Mouse (Mus musculus) midbrain, embryonic 15.5 days (tissue): ENCODE data around the gene Syde2. TPM values are rescaled to one million over a fixed set of nuclear protein-coding genes. Genes with fewer than 3 reads are reported as not detected.
A peak's percentile ranks its signal among the peaks of the same experiment; 100 is the strongest.

ENCODE experiments used
- ATAC-seq: fragments of 200-750 bp; cut with Nextera tagmentation; replicated peaks from 2 replicates; pipeline ENCODE4 v1.8.0; 2017; ENCODE audit warnings: moderate TSS enrichment
- H3K27ac ChIP-seq: fragments of 300-500 bp; sonication (generic); 2 replicates; pipeline ENCODE4 v1.5.1; 2015; ENCODE audit warnings: mild to moderate bottlenecking, inconsistent platforms
- H3K27me3 ChIP-seq: fragments of 300-500 bp; sonication (generic); replicated peaks from 2 replicates; pipeline ENCODE4 v1.6.1; 2015; ENCODE audit warnings: inconsistent platforms
- H3K36me3 ChIP-seq: fragments of 300-500 bp; sonication (generic); replicated peaks from 2 replicates; pipeline ENCODE4 v1.6.1; 2015; ENCODE audit warnings: inconsistent platforms
- H3K4me1 ChIP-seq: fragments of 300-500 bp; sonication (generic); 2 replicates; pipeline ENCODE4 v1.6.1; 2015; ENCODE audit warnings: inconsistent platforms
- H3K4me2 ChIP-seq: fragments of 300-500 bp; sonication (generic); 2 replicates; pipeline ENCODE4 v1.6.1; 2015; ENCODE audit warnings: inconsistent platforms, mild to moderate bottlenecking, moderate library complexity
- H3K4me3 ChIP-seq: fragments of 300-500 bp; sonication (generic); 2 replicates; pipeline ENCODE4 v1.5.1; 2015; ENCODE audit warnings: mild to moderate bottlenecking, inconsistent platforms
- H3K9ac ChIP-seq: fragments of 300-500 bp; sonication (generic); 2 replicates; pipeline ENCODE4 v1.6.1; 2015; ENCODE audit warnings: mild to moderate bottlenecking, inconsistent platforms
- H3K9me3 ChIP-seq: fragments of 300-500 bp; sonication (generic); 2 replicates; pipeline ENCODE4 v1.6.1; 2016; ENCODE audit warnings: inconsistent platforms
- WGBS: fragments of 180-500 bp; shearing (Covaris S2); methylation state at CpG from one replicate; pipeline ENCODE4 v1.1.7; 2015; ENCODE audit warnings: mixed read lengths; 5-methylcytosine and 5-hydroxymethylcytosine counted together
- polyA plus RNA-seq: library from polyadenylated mRNA; unstranded; fragments of >200 nt; fragmentation: Nextera tagmentation; extraction: Ambion mirVana; gene quantifications from 2 replicates; pipeline ENCODE4 v1.2.1, GENCODE M21; 2015

Syde2 gene
- 0.34 and 0.74 TPM in 2 replicates for polyA plus RNA-seq

GRCm38 (mm10) chr3:145987268-145987969 lies at the start of gene Syde2:
Syde2 (plus strand) TSS chr3:145987870.
- H3K36me3 ChIP-seq: no peaks in the 10 kb centered on the region
- peak within 1 kb of the TSS; percentile 61 for H3K27ac ChIP-seq
- peak within 1 kb of the TSS; percentile 58 for H3K9ac ChIP-seq
- peaks cover 26% of the 10 kb centered on the region for H3K4me1 ChIP-seq
- peaks cover 19% of the 10 kb centered on the region for H3K27me3 ChIP-seq
- peak within 1 kb of the TSS; percentile 84 for H3K4me2 ChIP-seq
- under 1% methylated on average over 64 of the region's 65 CpGs for WGBS
- H3K4me3 ChIP-seq: peak within 1 kb of the TSS; percentile 83
- peak; percentile 93 for ATAC-seq
- H3K9me3 ChIP-seq: no peaks in the 10 kb centered on the region

- peak; percentile 54 for ATAC-seq
- Histone ChIP-seq H3K4me3 (peak overlapping the region; percentile 99), H3K9ac (peak overlapping the region; percentile 93), H3K36me3 (no peaks in the 10 kb centered on the region), H3K27ac (peak overlapping the region; percentile 83), H3K27me3 (no peaks in the 10 kb centered on the region), H3K4me1 (peaks cover 35% of the 10 kb centered on the region), H3K4me2 (peak overlapping the region; percentile 74), H3K9me3 (no peaks in the 10 kb centered on the region)
- WGBS: 19% methylated on average over 49 of the region's 50 CpGs
These were observed 49.0 kb upstream of the Syde2 start for GRCm38 (mm10) chr3:145938405-145939349.

GRCm38 (mm10) chr3:145939402-145939801 lies 48.3 kb upstream of the Syde2 start:
- no peaks in the 10 kb centered on the region for H3K9me3 ChIP-seq
- ATAC-seq: no peak
- peak overlapping the region; percentile 93; the same call in 1 of the 2 replicates for H3K9ac ChIP-seq
- H3K27ac ChIP-seq: no peak overlapping the region
- no peaks in the 10 kb centered on the region for H3K27me3 ChIP-seq
- WGBS: 88% methylated on average over 12 of the region's 12 CpGs
- peak overlapping the region; percentile 74 for H3K4me2 ChIP-seq
- peaks cover 4% of the 10 kb centered on the region for H3K36me3 ChIP-seq
- H3K4me3 ChIP-seq: peak overlapping the region; percentile 99
- H3K4me1 ChIP-seq: peaks cover 35% of the 10 kb centered on the region

- Histone ChIP-seq H3K36me3 (peaks cover 9% of the 10 kb centered on the region), H3K4me1 (peaks cover 35% of the 10 kb centered on the region), H3K9me3 (no peaks in the 10 kb centered on the region), H3K4me3 (no peak overlapping the region), H3K4me2 (peak overlapping the region; percentile 74; the same call in 1 of the 2 replicates), H3K27me3 (no peaks in the 10 kb centered on the region), H3K27ac (no peak overlapping the region), H3K9ac (no peak overlapping the region)
- ATAC-seq: no peak
- 80% methylated on average over 4 of the region's 4 CpGs for WGBS
These were observed 47.7 kb upstream of the Syde2 start for GRCm38 (mm10) chr3:145939971-145940370.

GRCm38 (mm10) chr3:145941971-145942370 lies 45.7 kb upstream of the Syde2 start:
- no peak overlapping the region for H3K4me3 ChIP-seq
- no peak overlapping the region for H3K27ac ChIP-seq
- H3K4me1 ChIP-seq: peaks cover 35% of the 10 kb centered on the region
- 17% methylated on average over 3 of the region's 3 CpGs for WGBS
- no peak for ATAC-seq
- H3K4me2 ChIP-seq: no peak overlapping the region
- no peaks in the 10 kb centered on the region for H3K9me3 ChIP-seq
- no peaks in the 10 kb centered on the region for H3K27me3 ChIP-seq
- peaks cover 11% of the 10 kb centered on the region for H3K36me3 ChIP-seq
- no peak overlapping the region for H3K9ac ChIP-seq

GRCm38 (mm10) chr3:145944348-145944747 lies 43.3 kb upstream of the Syde2 start:
- no peak for ATAC-seq
- WGBS: 78% methylated on average over 7 of the region's 7 CpGs

GRCm38 (mm10) chr3:145945904-145946303 lies 41.8 kb upstream of the Syde2 start:
- Histone ChIP-seq H3K27me3 (no peaks in the 10 kb centered on the region; the same call in 1 of the 2 replicates), H3K4me2 (no peak overlapping the region), H3K9me3 (no peaks in the 10 kb centered on the region), H3K27ac (no peak overlapping the region), H3K36me3 (peaks cover 11% of the 10 kb centered on the region), H3K9ac (no peak overlapping the region), H3K4me1 (peaks cover 16% of the 10 kb centered on the region), H3K4me3 (no peak overlapping the region)
- ATAC-seq: no peak
- WGBS: 96% methylated on average over 3 of the region's 3 CpGs

More at GRCm38 (mm10) chr3:145944348-145944747, 43.3 kb upstream of the Syde2 start:
- H3K4me2 ChIP-seq: no peak overlapping the region
- H3K36me3 ChIP-seq: peaks cover 11% of the 10 kb centered on the region
- no peak overlapping the region for H3K4me3 ChIP-seq
- H3K27ac ChIP-seq: no peak overlapping the region
- no peaks in the 10 kb centered on the region for H3K9me3 ChIP-seq
- H3K9ac ChIP-seq: no peak overlapping the region
- H3K4me1 ChIP-seq: peaks cover 22% of the 10 kb centered on the region
- H3K27me3 ChIP-seq: no peaks in the 10 kb centered on the region; the same call in 1 of the 2 replicates

- H3K4me1 ChIP-seq: peaks cover 10% of the 10 kb centered on the region
- no peak overlapping the region for H3K9ac ChIP-seq
- no peaks in the 10 kb centered on the region; the same call in 1 of the 2 replicates for H3K27me3 ChIP-seq
- 88% methylated on average over 2 of the region's 2 CpGs for WGBS
- no peak overlapping the region for H3K27ac ChIP-seq
- no peak for ATAC-seq
- no peak overlapping the region for H3K4me2 ChIP-seq
- no peaks in the 10 kb centered on the region for H3K9me3 ChIP-seq
- peaks cover 11% of the 10 kb centered on the region for H3K36me3 ChIP-seq
- H3K4me3 ChIP-seq: no peak overlapping the region
These were observed 41.0 kb upstream of the Syde2 start for GRCm38 (mm10) chr3:145946654-145947053.

- H3K9ac ChIP-seq: no peak overlapping the region
- no peaks in the 10 kb centered on the region for H3K9me3 ChIP-seq
- no peak overlapping the region for H3K4me2 ChIP-seq
- 43% methylated on average over 6 of the region's 6 CpGs for WGBS
- no peak overlapping the region for H3K27ac ChIP-seq
- peaks cover 7% of the 10 kb centered on the region for H3K4me1 ChIP-seq
- peaks cover 11% of the 10 kb centered on the region for H3K36me3 ChIP-seq
- H3K4me3 ChIP-seq: no peak overlapping the region
- no peaks in the 10 kb centered on the region; the same call in 1 of the 2 replicates for H3K27me3 ChIP-seq
- ATAC-seq: no peak
These were observed 40.0 kb upstream of the Syde2 start for GRCm38 (mm10) chr3:145947539-145948204.

GRCm38 (mm10) chr3:145950034-145950814 lies 37.4 kb upstream of the Syde2 start:
- Histone ChIP-seq H3K4me1 (peaks cover 7% of the 10 kb centered on the region), H3K27ac (no peak overlapping the region), H3K4me2 (peak overlapping the region; percentile 45), H3K27me3 (no peaks in the 10 kb centered on the region; the same call in 1 of the 2 replicates), H3K36me3 (no peaks in the 10 kb centered on the region), H3K9me3 (no peaks in the 10 kb centered on the region), H3K9ac (0 out of 2 replicates have a peak overlapping the region, but pooled peaks have one; percentile 18), H3K4me3 (peak overlapping the region; percentile 25)
- peak; percentile 89 for ATAC-seq
- WGBS: 7% methylated on average over 15 of the region's 15 CpGs

- Histone ChIP-seq H3K4me3 (no peak overlapping the region), H3K9ac (no peak overlapping the region), H3K27me3 (no peaks in the 10 kb centered on the region; the same call in 1 of the 2 replicates), H3K36me3 (no peaks in the 10 kb centered on the region), H3K4me1 (peaks cover 7% of the 10 kb centered on the region), H3K27ac (no peak overlapping the region), H3K4me2 (peak overlapping the region; percentile 45; the same call in 1 of the 2 replicates), H3K9me3 (no peaks in the 10 kb centered on the region)
- WGBS: 44% methylated on average over 5 of the region's 5 CpGs
- ATAC-seq: no peak
These were observed 36.9 kb upstream of the Syde2 start for GRCm38 (mm10) chr3:145950815-145951130.
